Mouse (Mus musculus): ENCODE measurements around the gene Vax2.

Vax2 gene

GRCm38 (mm10) chr6:83768485-83768884 lies 57.4 kb downstream of the Vax2 start:
- peak; percentile 95 for DNase-seq

GRCm38 (mm10) chr6:83774126-83774525 lies 63.1 kb downstream of the Vax2 start:
- DNase-seq: peak; percentile 86

GRCm38 (mm10) chr6:83774781-83775563 lies 63.9 kb downstream of the Vax2 start:
- peak; percentile 94 for DNase-seq

- DNase-seq: peak; percentile 99
Observed at GRCm38 (mm10) chr6:83775638-83776293, 64.7 kb downstream of the Vax2 start, which contains the start of gene Tex261. Gene Tex261 (minus strand): TSS chr6:83775813.

- no peak for DNase-seq
Observed at GRCm38 (mm10) chr6:83778306-83778705, 67.2 kb downstream of the Vax2 start.

GRCm38 (mm10) chr6:83779026-83779425 lies 68.0 kb downstream of the Vax2 start:
- peak; percentile 93 for DNase-seq

GRCm38 (mm10) chr6:83786426-83786825 lies 75.4 kb downstream of the Vax2 start:
- no peak for DNase-seq
